Mouse (Mus musculus): ENCODE results near the gene Cenps.

Gene Cenps

DNA sequence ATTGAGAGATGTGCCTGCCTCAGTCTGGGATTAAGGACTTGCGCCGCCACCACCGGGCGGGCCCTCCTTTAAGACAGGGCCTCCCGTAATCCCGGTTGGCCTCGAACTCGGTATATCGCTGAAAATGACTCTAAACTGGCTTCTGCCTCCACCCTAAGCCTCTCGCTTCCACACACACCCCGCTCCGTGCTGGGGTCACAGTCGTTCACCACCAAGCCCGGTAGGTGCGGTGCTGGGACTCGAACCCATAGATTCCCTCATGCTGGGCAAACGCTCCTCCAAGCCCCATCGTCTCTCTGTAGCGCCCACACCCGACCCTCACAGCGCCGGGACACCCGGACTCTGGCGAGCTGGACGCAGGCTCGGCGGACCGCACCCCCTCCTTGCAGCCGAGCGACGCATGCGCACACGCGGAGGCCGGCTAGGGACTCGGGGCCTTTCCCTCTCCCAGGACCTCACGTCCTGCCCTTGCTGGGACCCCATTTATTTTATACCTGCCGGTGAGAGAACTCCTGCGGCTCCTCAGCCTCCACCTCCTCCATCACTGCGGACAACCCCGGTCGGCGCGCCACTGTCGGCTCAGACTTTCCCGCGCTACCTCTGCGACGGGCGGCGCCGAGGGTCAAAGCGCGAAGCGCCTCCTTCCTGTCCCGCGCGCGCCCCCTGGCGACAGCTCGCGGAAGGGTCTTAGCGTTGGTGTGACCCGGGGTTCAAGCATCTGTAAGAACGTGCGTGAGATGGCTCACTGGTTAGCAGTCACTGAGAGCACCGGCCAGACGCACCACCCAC lies at the start of gene Cenps:
TSS of gene Cenps (minus strand) at position 648 of the 789 bp plus-strand sequence.
- Histone ChIP-seq H3K4me3 (replicated peaks; ENCODE audit: low read length) (peak within 1 kb of the TSS; percentile 89), H3K27me3 (ENCODE audit: insufficient read depth, low read length) (no peaks in the 10 kb centered on the region), H3K36me3 (ENCODE audit: insufficient read depth, low read length) (peaks cover 5% of the 10 kb centered on the region), H3K4me1 (replicated peaks; ENCODE audit: low read depth, low read length) (peaks cover 32% of the 10 kb centered on the region), H3K9me3 (ENCODE audit: low read length) (no peaks in the 10 kb centered on the region)
- TF ChIP-seq POU5F1 (IDR thresholded peaks at IDR 0.05; ENCODE audit: borderline replicate concordance, low read length) (no peak), NANOG (IDR thresholded peaks at IDR 0.05; ENCODE audit: borderline replicate concordance, low read length) (no peak), CTCF (conservative IDR thresholded peaks at IDR 0.05; ENCODE audit: low read length) (no peak)

DNA sequence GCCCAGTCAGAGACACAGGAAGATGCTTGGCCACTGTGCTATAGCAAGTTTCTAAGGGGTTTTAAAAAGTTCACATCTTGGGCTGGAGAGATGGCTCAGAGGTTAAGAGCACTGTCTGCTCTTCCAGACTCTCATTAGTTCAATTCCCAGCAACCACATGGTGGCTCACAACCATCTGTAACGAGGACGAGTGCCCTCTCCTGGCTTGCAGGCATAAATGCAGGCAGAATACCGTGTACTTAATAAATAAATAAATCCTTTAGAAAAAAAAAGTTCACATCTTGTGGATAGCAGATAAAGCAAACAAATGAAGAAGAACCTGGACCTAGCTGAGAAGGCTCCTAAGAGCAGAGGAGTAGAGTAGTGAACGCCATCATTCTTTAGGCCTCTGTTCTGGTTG lies 45.3 kb upstream of the Cenps start:
- TF ChIP-seq NANOG (IDR thresholded peaks at IDR 0.05; ENCODE audit: borderline replicate concordance, low read length) (no peak), CTCF (conservative IDR thresholded peaks at IDR 0.05; ENCODE audit: low read length) (peak; percentile 69)
- Histone ChIP-seq H3K36me3 (ENCODE audit: insufficient read depth, low read length) (peaks cover 58% of the 10 kb centered on the region), H3K9me3 (ENCODE audit: low read length) (no peaks in the 10 kb centered on the region), H3K27me3 (ENCODE audit: insufficient read depth, low read length) (no peaks in the 10 kb centered on the region), H3K4me3 (replicated peaks; ENCODE audit: low read length) (no peak overlapping the region), H3K4me1 (replicated peaks; ENCODE audit: low read depth, low read length) (peaks cover 23% of the 10 kb centered on the region)

DNA sequence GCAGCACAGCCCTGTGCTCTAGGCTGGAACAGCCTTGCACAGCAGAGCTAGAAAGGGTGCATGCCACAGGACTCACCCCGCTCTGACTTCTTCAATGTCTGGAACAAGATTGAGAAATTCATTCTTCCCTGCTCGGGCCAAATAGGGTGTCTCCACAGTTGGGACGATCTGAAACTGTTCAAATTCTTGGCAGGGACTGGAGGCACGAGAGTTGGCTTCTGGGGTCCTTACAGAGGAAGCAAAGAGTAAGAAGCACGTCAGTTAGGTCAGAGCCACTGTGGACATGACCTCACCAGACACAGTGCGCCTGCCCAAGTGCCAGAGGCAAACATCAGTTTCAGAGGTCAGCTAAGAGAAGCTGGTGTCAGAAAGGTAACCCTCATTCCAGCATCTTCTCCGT lies 44.8 kb upstream of the Cenps start:
- Histone ChIP-seq H3K4me3 (replicated peaks; ENCODE audit: low read length) (no peak overlapping the region), H3K4me1 (replicated peaks; ENCODE audit: low read depth, low read length) (peaks cover 29% of the 10 kb centered on the region), H3K9me3 (ENCODE audit: low read length) (no peaks in the 10 kb centered on the region), H3K36me3 (ENCODE audit: insufficient read depth, low read length) (peaks cover 53% of the 10 kb centered on the region), H3K27me3 (ENCODE audit: insufficient read depth, low read length) (no peaks in the 10 kb centered on the region)
- TF ChIP-seq CTCF (conservative IDR thresholded peaks at IDR 0.05; ENCODE audit: low read length) (no peak), NANOG (IDR thresholded peaks at IDR 0.05; ENCODE audit: borderline replicate concordance, low read length) (no peak), POU5F1 (IDR thresholded peaks at IDR 0.05; ENCODE audit: borderline replicate concordance, low read length) (no peak)

DNA sequence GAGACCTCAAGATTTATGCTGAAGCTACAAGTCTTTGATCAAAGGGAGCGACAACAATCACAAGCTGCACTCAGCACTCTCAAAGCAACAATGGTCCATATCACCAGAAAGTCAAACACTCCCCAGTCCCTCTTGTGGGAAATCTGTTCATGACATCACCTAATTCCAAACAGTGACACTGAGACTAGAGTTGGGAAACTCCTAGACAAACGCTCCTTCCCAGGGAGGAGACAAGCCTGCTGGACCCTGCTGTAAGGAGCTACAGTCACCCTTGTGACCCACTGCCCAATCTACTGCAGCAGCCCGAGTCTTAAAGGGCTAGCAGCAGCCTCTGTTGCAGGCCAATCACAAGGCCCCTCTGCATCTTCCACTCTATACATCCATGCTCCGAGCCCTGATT lies 42.1 kb upstream of the Cenps start:
- H3K36me3 ChIP-seq (ENCODE audit: insufficient read depth, low read length) = peaks cover 37% of the 10 kb centered on the region
- no peak overlapping the region for H3K4me3 ChIP-seq (replicated peaks; ENCODE audit: low read length)
- peaks cover 42% of the 10 kb centered on the region for H3K4me1 ChIP-seq (replicated peaks; ENCODE audit: low read depth, low read length)
- TF ChIP-seq CTCF (conservative IDR thresholded peaks at IDR 0.05; ENCODE audit: low read length) = no peak
- TF ChIP-seq POU5F1 (IDR thresholded peaks at IDR 0.05; ENCODE audit: borderline replicate concordance, low read length) = no peak
- no peak for TF ChIP-seq NANOG (IDR thresholded peaks at IDR 0.05; ENCODE audit: borderline replicate concordance, low read length)
- no peaks in the 10 kb centered on the region for H3K9me3 ChIP-seq (ENCODE audit: low read length)
- H3K27me3 ChIP-seq (ENCODE audit: insufficient read depth, low read length) = no peaks in the 10 kb centered on the region

DNA sequence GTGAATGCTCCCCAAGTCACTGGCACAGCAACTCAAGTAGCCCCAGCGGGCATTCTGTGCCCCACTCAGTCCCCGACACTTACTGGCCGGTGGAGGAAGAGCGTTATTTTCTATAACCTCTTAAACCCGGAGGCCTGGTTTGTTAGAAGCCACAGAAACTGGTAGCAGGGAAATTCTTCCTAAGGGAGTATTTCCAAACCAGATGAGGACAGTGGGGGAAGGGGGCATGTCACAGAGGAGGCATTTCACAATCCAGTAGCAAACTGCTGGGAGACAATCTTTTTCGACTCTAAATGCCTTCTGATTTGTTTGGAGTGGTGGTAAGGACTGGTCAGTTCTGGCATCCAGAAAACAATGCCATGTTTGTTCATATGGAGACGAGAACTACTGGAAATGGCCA lies 41.7 kb upstream of the Cenps start:
- TF ChIP-seq CTCF (conservative IDR thresholded peaks at IDR 0.05; ENCODE audit: low read length) = no peak
- TF ChIP-seq NANOG (IDR thresholded peaks at IDR 0.05; ENCODE audit: borderline replicate concordance, low read length) = no peak
- peaks cover 37% of the 10 kb centered on the region for H3K36me3 ChIP-seq (ENCODE audit: insufficient read depth, low read length)
- H3K4me3 ChIP-seq (replicated peaks; ENCODE audit: low read length) = no peak overlapping the region
- H3K9me3 ChIP-seq (ENCODE audit: low read length) = no peaks in the 10 kb centered on the region
- no peaks in the 10 kb centered on the region for H3K27me3 ChIP-seq (ENCODE audit: insufficient read depth, low read length)
- peaks cover 42% of the 10 kb centered on the region for H3K4me1 ChIP-seq (replicated peaks; ENCODE audit: low read depth, low read length)

DNA sequence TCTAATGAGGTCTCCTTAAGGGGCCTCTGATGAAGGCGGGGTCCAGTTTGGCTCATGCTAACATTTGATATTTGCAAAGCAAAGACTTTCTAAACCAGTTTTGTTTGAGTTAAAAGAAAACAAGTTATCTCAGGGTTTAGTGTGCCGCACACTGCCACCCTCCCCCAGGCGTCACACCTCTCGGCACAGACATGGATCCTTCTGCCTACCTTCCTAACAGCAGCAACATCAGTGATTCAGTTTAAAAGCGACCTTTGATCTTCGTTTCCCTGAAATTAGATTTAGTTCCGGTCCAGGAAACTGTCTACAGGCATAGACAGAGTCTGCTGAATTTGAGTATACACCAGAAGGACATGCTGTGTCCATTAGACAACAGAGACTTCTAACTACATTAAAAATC lies 40.9 kb upstream of the Cenps start:
- Histone ChIP-seq H3K9me3 (ENCODE audit: low read length) (no peaks in the 10 kb centered on the region), H3K4me1 (replicated peaks; ENCODE audit: low read depth, low read length) (peaks cover 42% of the 10 kb centered on the region), H3K4me3 (replicated peaks; ENCODE audit: low read length) (no peak overlapping the region), H3K36me3 (ENCODE audit: insufficient read depth, low read length) (peaks cover 31% of the 10 kb centered on the region), H3K27me3 (ENCODE audit: insufficient read depth, low read length) (no peaks in the 10 kb centered on the region)
- TF ChIP-seq POU5F1 (IDR thresholded peaks at IDR 0.05; ENCODE audit: borderline replicate concordance, low read length) = no peak

DNA sequence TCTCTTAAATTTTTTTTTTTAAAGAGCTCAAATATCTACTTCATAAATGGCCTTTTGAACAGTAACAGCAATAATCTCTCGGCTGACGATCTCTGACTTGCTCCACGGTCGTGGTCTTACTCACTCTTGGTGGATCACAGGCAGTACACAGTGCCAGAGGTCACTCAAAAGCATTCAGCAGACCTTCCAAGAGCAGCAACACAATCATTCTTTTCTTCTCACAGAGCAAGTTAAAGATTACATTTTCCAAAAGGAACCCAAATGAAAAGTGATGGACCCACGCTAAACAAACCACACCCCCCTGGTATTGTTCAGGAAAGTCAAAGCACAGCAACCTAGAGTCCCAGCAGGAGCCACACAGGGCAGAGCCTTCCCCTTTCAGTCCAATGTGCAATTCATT lies 39.6 kb upstream of the Cenps start:
- Histone ChIP-seq H3K4me3 (replicated peaks; ENCODE audit: low read length) (no peak overlapping the region), H3K9me3 (ENCODE audit: low read length) (no peaks in the 10 kb centered on the region), H3K36me3 (ENCODE audit: insufficient read depth, low read length) (peaks cover 25% of the 10 kb centered on the region), H3K27me3 (ENCODE audit: insufficient read depth, low read length) (no peaks in the 10 kb centered on the region), H3K4me1 (replicated peaks; ENCODE audit: low read depth, low read length) (peaks cover 48% of the 10 kb centered on the region)
- TF ChIP-seq CTCF (conservative IDR thresholded peaks at IDR 0.05; ENCODE audit: low read length) = no peak
- TF ChIP-seq POU5F1 (IDR thresholded peaks at IDR 0.05; ENCODE audit: borderline replicate concordance, low read length) = no peak
- no peak for TF ChIP-seq NANOG (IDR thresholded peaks at IDR 0.05; ENCODE audit: borderline replicate concordance, low read length)

DNA sequence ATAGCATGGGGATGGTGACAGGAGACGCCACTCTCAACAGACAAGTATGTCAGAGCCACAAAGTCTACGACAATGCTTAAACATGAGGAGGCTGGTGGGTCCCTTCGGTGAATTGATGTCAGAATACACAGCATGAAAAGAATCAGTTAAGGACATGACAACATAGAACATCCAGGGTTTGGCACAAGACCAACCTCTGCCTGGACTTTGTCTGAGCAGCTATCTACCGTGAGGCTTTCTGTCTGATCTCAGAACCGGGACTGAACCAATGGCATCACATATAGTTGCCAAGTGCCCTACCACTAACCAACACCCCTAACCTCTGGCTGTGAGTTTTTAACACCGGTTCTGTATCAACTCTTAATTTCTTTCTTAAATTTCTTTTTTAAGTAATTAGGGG lies 39.2 kb upstream of the Cenps start:
- Histone ChIP-seq H3K9me3 (ENCODE audit: low read length) (no peaks in the 10 kb centered on the region), H3K36me3 (ENCODE audit: insufficient read depth, low read length) (peaks cover 21% of the 10 kb centered on the region), H3K27me3 (ENCODE audit: insufficient read depth, low read length) (no peaks in the 10 kb centered on the region), H3K4me1 (replicated peaks; ENCODE audit: low read depth, low read length) (peaks cover 50% of the 10 kb centered on the region), H3K4me3 (replicated peaks; ENCODE audit: low read length) (no peak overlapping the region)
- no peak for TF ChIP-seq POU5F1 (IDR thresholded peaks at IDR 0.05; ENCODE audit: borderline replicate concordance, low read length)

DNA sequence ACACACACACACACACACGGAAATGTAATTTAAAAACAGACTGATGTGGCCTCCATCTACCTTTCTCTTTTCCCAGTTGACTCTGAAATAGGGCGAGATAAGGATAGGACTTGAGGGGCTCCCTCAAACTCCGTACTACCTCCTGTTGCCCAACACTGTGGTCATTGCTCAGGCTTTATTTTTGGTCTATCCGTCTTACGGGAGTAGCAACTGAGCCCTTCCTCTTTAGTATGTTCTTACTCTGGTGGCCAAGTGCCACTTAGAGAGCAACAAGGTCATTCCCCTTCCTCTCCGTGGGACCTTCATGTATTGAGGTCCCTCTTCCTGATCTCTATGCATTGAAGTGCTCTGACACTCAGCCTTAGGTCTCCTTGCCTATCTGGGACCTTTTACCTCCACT lies 36.2 kb upstream of the Cenps start:
- TF ChIP-seq POU5F1 (IDR thresholded peaks at IDR 0.05; ENCODE audit: borderline replicate concordance, low read length) = no peak
- TF ChIP-seq CTCF (conservative IDR thresholded peaks at IDR 0.05; ENCODE audit: low read length) = no peak
- no peak for TF ChIP-seq NANOG (IDR thresholded peaks at IDR 0.05; ENCODE audit: borderline replicate concordance, low read length)
- Histone ChIP-seq H3K4me3 (replicated peaks; ENCODE audit: low read length) (no peak overlapping the region), H3K36me3 (ENCODE audit: insufficient read depth, low read length) (no peaks in the 10 kb centered on the region), H3K27me3 (ENCODE audit: insufficient read depth, low read length) (no peaks in the 10 kb centered on the region), H3K9me3 (ENCODE audit: low read length) (no peaks in the 10 kb centered on the region), H3K4me1 (replicated peaks; ENCODE audit: low read depth, low read length) (peaks cover 69% of the 10 kb centered on the region)

All from E14TG2a.4 (cell line).